Mouse (Mus musculus): ENCODE data around the gene Thoc2.

GRCm38 (mm10) chrX:41805592-41805991 lies 114.9 kb downstream of the Thoc2 start:
- TF ChIP-seq GATA1 (IDR thresholded peaks at IDR 0.05; ENCODE audit: low read length) (no peak), TAL1 (IDR thresholded peaks at IDR 0.05; ENCODE audit: low read length) (no peak)

Measured in erythroblast, embryonic 14.5 days (primary cell).